Mouse (Mus musculus) cerebellum, adult 2 months (tissue): ENCODE measurements around the gene Igfbp5.

Experiments
- CTCF ChIP-seq: fragments of 200-500 bp; IDR thresholded peaks from 2 replicates; pipeline ENCODE4 v1.5.1; 2011; ENCODE audit warnings: low read depth, mild to moderate bottlenecking, control low read depth, low read length, moderate library complexity, borderline replicate concordance; ENCODE audit not compliant: insufficient read depth
- POLR2A ChIP-seq: fragments of 200-500 bp; IDR thresholded peaks from 2 replicates; pipeline ENCODE4 v1.6.1; 2011; ENCODE audit warnings: low read length, control low read depth, borderline replicate concordance; ENCODE audit not compliant: insufficient read depth

- TF ChIP-seq CTCF (no peak), POLR2A (no peak)
Measured at GRCm38 (mm10) chr1:72832715-72833153, 42.0 kb downstream of the Igfbp5 start.
